Mouse (Mus musculus): ENCODE measurements at regions not wholly inside any gene's neighbourhood (a gene's known extent, or its start where the extent isn't known, plus 50 kb on each side); places are given as distances from the start of the nearest gene placed in this dataset.

DNA sequence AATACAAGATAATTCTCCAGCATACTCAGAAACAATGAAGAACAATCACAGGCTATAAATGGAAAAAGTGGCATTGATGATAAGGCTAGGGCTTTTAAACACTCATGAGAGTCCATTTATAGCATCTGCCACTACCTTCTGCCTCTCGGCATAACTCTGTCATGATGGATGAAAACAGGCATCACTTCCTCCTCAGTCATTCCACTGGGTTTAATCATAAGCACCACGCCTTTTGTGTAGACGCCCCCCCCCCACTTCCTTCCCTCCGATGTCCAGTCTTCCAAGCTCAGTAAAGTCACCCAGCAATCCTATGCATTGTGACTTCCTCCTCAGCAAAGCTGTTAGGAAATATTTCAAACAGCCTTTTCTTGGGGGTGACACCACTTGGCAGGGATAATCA, 63.1 kb upstream of the Dkk2 start:
- no peak overlapping the region for H3K27ac ChIP-seq (ENCODE audit: insufficient read depth, low read length)
- no peaks in the 10 kb centered on the region for H3K4me1 ChIP-seq (ENCODE audit: control insufficient read depth, insufficient read depth, low read length)
- H3K4me3 ChIP-seq (ENCODE audit: insufficient read depth, low read length), result no peak overlapping the region
- no peak for TF ChIP-seq CTCF (IDR thresholded peaks at IDR 0.05; ENCODE audit: extremely low read depth, insufficient read depth, low read length)
- TF ChIP-seq POLR2A (IDR thresholded peaks at IDR 0.05; ENCODE audit: extremely low read depth, insufficient read depth, low read length), result no peak

DNA sequence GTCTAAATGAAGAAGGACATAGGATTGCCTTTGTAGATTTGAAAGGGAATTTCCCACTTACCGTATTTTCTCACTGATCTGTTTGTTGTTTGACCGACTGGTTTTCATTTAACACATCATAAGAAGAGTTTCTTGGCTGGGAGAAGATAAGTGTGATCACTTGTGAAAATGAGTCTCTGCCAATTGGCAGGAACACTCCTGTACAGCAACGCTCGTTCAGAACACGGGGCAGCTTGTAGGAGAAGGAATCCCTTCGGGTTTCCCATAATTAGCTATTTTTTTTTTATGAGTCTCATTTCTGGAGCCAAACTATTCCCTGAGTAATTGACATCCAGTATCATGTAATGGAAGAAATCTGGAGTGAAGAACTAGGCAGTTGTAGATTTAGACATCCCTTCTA, 61.8 kb upstream of the Dkk2 start:
- Histone ChIP-seq H3K4me3 (ENCODE audit: insufficient read depth, low read length) (no peak overlapping the region), H3K4me1 (ENCODE audit: control insufficient read depth, insufficient read depth, low read length) (no peaks in the 10 kb centered on the region), H3K27ac (ENCODE audit: insufficient read depth, low read length) (no peak overlapping the region)
- TF ChIP-seq POLR2A (IDR thresholded peaks at IDR 0.05; ENCODE audit: extremely low read depth, insufficient read depth, low read length), result no peak
- TF ChIP-seq CTCF (IDR thresholded peaks at IDR 0.05; ENCODE audit: extremely low read depth, insufficient read depth, low read length), result no peak

DNA sequence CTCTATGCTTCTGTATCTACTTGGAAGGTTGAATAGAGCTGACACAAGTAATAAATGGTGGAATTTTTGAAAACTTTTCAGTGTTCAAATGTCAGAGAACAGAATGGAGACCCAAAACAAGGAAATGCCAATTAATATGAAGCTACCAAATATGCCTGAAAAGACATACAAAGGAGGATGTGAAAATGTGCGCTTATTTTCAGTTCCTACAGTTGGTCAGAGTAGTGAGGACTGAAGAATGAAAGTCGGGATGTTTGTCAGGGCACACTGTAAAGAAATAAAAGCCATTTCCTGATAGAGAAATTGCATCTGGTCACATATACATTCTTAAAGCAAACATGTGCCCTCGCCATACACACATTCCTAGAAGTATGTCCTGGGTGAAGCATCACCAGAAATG, 56.0 kb upstream of the Dkk2 start:
- Histone ChIP-seq H3K4me3 (ENCODE audit: insufficient read depth, low read length) (no peak overlapping the region), H3K4me1 (ENCODE audit: control insufficient read depth, insufficient read depth, low read length) (no peaks in the 10 kb centered on the region; the same call in 1 of the 2 replicates), H3K27ac (ENCODE audit: insufficient read depth, low read length) (no peak overlapping the region)
- TF ChIP-seq CTCF (IDR thresholded peaks at IDR 0.05; ENCODE audit: extremely low read depth, insufficient read depth, low read length) (no peak), POLR2A (IDR thresholded peaks at IDR 0.05; ENCODE audit: extremely low read depth, insufficient read depth, low read length) (no peak)

DNA sequence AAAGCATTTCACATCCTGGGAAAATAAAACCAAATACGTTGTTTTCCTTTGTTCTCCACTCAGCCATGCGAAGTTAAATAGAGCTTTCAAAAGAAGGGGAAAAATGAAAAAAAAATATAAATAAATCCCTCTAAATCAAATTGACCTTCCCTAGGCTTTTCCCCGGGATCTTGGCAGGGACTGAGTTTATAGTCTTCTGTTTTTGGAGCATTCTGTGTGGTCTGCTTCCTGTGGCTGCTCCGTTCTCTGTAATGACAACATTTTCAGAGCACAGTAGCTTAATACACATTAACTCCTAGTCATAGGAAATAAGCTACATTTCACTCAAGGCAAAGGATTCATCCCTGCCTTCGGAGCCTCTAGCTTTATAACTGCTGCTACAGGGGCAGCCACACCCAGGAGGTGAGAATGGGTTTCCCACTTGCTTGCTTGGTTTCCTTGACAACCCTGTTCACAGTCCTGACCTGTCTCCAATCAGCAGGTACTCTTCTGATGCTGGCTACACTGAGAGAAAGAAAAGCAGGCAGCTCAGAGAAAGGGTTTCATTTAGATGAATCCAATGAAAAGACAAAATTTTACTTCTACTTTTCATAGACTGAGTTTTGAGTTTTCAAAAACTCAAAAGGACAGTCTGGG, 51.9 kb upstream of the Dkk2 start:
- Histone ChIP-seq H3K4me1 (ENCODE audit: control insufficient read depth, insufficient read depth, low read length) (no peaks in the 10 kb centered on the region; the same call in 1 of the 2 replicates), H3K27ac (ENCODE audit: insufficient read depth, low read length) (no peak overlapping the region), H3K4me3 (ENCODE audit: insufficient read depth, low read length) (no peak overlapping the region)
- TF ChIP-seq CTCF (IDR thresholded peaks at IDR 0.05; ENCODE audit: extremely low read depth, insufficient read depth, low read length) (no peak), POLR2A (IDR thresholded peaks at IDR 0.05; ENCODE audit: extremely low read depth, insufficient read depth, low read length) (no peak)

DNA sequence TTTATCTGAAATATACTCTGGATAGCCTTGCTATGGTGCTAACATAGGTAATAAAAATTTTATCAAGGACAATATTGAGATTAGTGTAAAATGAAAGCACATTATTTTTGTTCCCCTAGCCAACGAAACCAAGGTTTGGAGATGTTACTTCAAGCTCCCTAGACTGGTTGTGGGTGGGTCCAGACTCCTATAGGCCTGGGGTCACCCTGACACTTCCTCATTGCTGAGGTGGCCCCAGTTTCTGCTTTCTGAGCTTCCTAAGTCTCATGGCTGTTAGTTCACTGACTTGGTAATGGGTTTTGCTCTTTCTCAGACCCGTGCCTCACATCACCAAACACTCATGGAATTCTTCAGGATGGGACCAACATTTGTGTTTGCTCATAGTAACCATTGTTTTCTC, 49.9 kb upstream of the Dkk2 start:
- Histone ChIP-seq H3K4me1 (ENCODE audit: control insufficient read depth, insufficient read depth, low read length) (no peaks in the 10 kb centered on the region; the same call in 1 of the 2 replicates), H3K27ac (ENCODE audit: insufficient read depth, low read length) (no peak overlapping the region), H3K4me3 (ENCODE audit: insufficient read depth, low read length) (no peak overlapping the region)
- TF ChIP-seq CTCF (IDR thresholded peaks at IDR 0.05; ENCODE audit: extremely low read depth, insufficient read depth, low read length) (no peak), POLR2A (IDR thresholded peaks at IDR 0.05; ENCODE audit: extremely low read depth, insufficient read depth, low read length) (no peak)
